Mouse (Mus musculus) midbrain, embryonic 16.5 days (tissue): ENCODE measurements around the gene Jup. TPM values are rescaled to one million over a fixed set of nuclear protein-coding genes. Genes with fewer than 3 reads are reported as not detected.

Source experiments
- ATAC-seq: fragments of 200-750 bp; cut with Nextera tagmentation; 2 replicates; pipeline ENCODE4 v1.8.0; 2017; ENCODE audit warnings: moderate TSS enrichment
- H3K27ac ChIP-seq: fragments of 300-500 bp; sonication (generic); 2 replicates; pipeline ENCODE4 v1.5.1; 2014; ENCODE audit warnings: mild to moderate bottlenecking, low read length, mixed read lengths
- H3K27me3 ChIP-seq: fragments of 300-500 bp; sonication (generic); 2 replicates; pipeline ENCODE4 v1.6.1; 2014; ENCODE audit warnings: low read depth, low read length, mixed read lengths; ENCODE audit not compliant: control insufficient read depth, insufficient read depth
- H3K36me3 ChIP-seq: fragments of 300-500 bp; sonication (generic); 2 replicates; pipeline ENCODE4 v1.6.1; 2014; ENCODE audit warnings: mild to moderate bottlenecking, low read length, moderate library complexity, mixed read lengths; ENCODE audit not compliant: control insufficient read depth, insufficient read depth
- H3K4me1 ChIP-seq: fragments of 300-500 bp; sonication (generic); 2 replicates; pipeline ENCODE4 v1.6.1; 2014; ENCODE audit warnings: mild to moderate bottlenecking, low read length, mixed read lengths; ENCODE audit not compliant: control insufficient read depth, insufficient read depth
- H3K4me2 ChIP-seq: fragments of 300-500 bp; sonication (generic); 2 replicates; pipeline ENCODE4 v1.6.1; 2014; ENCODE audit warnings: mild to moderate bottlenecking, low read length, mixed read lengths
- H3K4me3 ChIP-seq: fragments of 300-500 bp; sonication (generic); 2 replicates; pipeline ENCODE4 v1.5.1; 2014; ENCODE audit warnings: low read depth, mild to moderate bottlenecking, low read length, moderate library complexity, mixed read lengths
- H3K9ac ChIP-seq: fragments of 300-500 bp; sonication (generic); 2 replicates; pipeline ENCODE4 v1.6.1; 2014; ENCODE audit warnings: low read depth, low read length, mixed read lengths
- H3K9me3 ChIP-seq: fragments of 300-500 bp; sonication (generic); replicated peaks from 2 replicates; pipeline ENCODE4 v1.6.1; 2014; ENCODE audit warnings: mild to moderate bottlenecking, low read length, mixed read lengths; ENCODE audit not compliant: control insufficient read depth, poor library complexity, severe bottlenecking
- WGBS: fragments of 180-500 bp; shearing (Covaris S2); extraction: QIAGEN DNeasy Blood & Tissue Kit; methylation state at CpG from one replicate; pipeline ENCODE4 v1.1.7; 2014; 5-methylcytosine and 5-hydroxymethylcytosine counted together
- polyA plus RNA-seq: library from polyadenylated mRNA; unstranded; fragments of >200 nt; fragmentation: Nextera tagmentation; extraction: Ambion mirVana; gene quantifications from 2 replicates; pipeline ENCODE4 v1.2.1, GENCODE M21; 2015

Gene Jup
- polyA plus RNA-seq, 1 experiment from 2014 or later, result 99.7 TPM

- Histone ChIP-seq H3K9ac (no peak overlapping the region), H3K9me3 (no peaks in the 10 kb centered on the region), H3K4me1 (peaks cover 7% of the 10 kb centered on the region; the same call in 1 of the 2 replicates), H3K4me3 (no peak overlapping the region), H3K4me2 (no peak overlapping the region), H3K36me3 (no peaks in the 10 kb centered on the region), H3K27ac (no peak overlapping the region), H3K27me3 (0 out of 2 replicates have a peak, but pooled peaks cover 5% of the 10 kb centered on the region)
- 83% methylated on average over 6 of the region's 6 CpGs for WGBS
- no peak for ATAC-seq
Measured at GRCm38 (mm10) chr11:100360175-100360574, 37.4 kb downstream of the Jup start.

GRCm38 (mm10) chr11:100357408-100357807 is 40.2 kb downstream of the Jup start:
- Histone ChIP-seq H3K9ac (no peak overlapping the region), H3K4me3 (no peak overlapping the region), H3K4me2 (peak overlapping the region; percentile 87; the same call in 1 of the 2 replicates), H3K27ac (no peak overlapping the region), H3K36me3 (no peaks in the 10 kb centered on the region; the same call in 1 of the 2 replicates), H3K4me1 (peaks cover 21% of the 10 kb centered on the region), H3K9me3 (no peaks in the 10 kb centered on the region), H3K27me3 (0 out of 2 replicates have a peak, but pooled peaks cover 5% of the 10 kb centered on the region)
- ATAC-seq, result no peak
- WGBS, result 52% methylated on average over 5 of the region's 5 CpGs

DNA sequence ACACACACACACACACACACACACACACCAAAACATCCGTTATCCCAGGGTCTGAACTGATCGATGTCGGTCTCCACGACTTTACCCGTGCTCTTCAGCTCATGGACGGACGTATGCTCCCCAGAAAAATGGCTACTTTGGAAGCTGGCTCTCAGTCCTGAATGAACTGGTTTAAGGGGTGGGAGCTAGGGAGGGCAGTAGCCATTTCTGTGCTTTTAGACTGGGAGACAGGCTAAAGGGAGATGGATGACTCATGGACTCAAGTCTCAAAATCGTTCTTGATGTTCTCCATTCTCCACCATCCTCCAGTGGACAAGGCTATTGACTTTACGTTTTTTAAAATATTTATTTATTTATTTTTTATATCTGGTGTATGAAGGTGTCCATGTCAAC is 40.7 kb downstream of the Jup start:
- no peaks in the 10 kb centered on the region for H3K9me3 ChIP-seq
- 0 out of 2 replicates have a peak, but pooled peaks cover 5% of the 10 kb centered on the region for H3K27me3 ChIP-seq
- peak overlapping the region; percentile 82 for H3K9ac ChIP-seq
- H3K4me1 ChIP-seq, result peaks cover 24% of the 10 kb centered on the region
- H3K4me2 ChIP-seq, result peak overlapping the region; percentile 87
- peak overlapping the region; percentile 85 for H3K4me3 ChIP-seq
- no peak for ATAC-seq
- 14% methylated on average over 9 of the region's 9 CpGs for WGBS
- peak overlapping the region; percentile 91 for H3K27ac ChIP-seq
- H3K36me3 ChIP-seq, result no peaks in the 10 kb centered on the region; the same call in 1 of the 2 replicates

- peak within 1 kb of the TSS; percentile 91 for H3K27ac ChIP-seq
- peak; percentile 76 for ATAC-seq
- 0 out of 2 replicates have a peak, but pooled peaks cover 5% of the 10 kb centered on the region for H3K27me3 ChIP-seq
- H3K9me3 ChIP-seq, result no peaks in the 10 kb centered on the region
- no peaks in the 10 kb centered on the region; the same call in 1 of the 2 replicates for H3K36me3 ChIP-seq
- H3K4me1 ChIP-seq, result peaks cover 25% of the 10 kb centered on the region
- WGBS, result under 1% methylated on average over 49 of the region's 49 CpGs
- peak within 1 kb of the TSS; percentile 82 for H3K9ac ChIP-seq
- peak within 1 kb of the TSS; percentile 87 for H3K4me2 ChIP-seq
- H3K4me3 ChIP-seq, result peak within 1 kb of the TSS; percentile 85
Measured at GRCm38 (mm10) chr11:100355972-100356818, 41.4 kb downstream of the Jup start, which contains the start of gene Hap1. Gene Hap1 (minus strand): TSS chr11:100356128.

DNA sequence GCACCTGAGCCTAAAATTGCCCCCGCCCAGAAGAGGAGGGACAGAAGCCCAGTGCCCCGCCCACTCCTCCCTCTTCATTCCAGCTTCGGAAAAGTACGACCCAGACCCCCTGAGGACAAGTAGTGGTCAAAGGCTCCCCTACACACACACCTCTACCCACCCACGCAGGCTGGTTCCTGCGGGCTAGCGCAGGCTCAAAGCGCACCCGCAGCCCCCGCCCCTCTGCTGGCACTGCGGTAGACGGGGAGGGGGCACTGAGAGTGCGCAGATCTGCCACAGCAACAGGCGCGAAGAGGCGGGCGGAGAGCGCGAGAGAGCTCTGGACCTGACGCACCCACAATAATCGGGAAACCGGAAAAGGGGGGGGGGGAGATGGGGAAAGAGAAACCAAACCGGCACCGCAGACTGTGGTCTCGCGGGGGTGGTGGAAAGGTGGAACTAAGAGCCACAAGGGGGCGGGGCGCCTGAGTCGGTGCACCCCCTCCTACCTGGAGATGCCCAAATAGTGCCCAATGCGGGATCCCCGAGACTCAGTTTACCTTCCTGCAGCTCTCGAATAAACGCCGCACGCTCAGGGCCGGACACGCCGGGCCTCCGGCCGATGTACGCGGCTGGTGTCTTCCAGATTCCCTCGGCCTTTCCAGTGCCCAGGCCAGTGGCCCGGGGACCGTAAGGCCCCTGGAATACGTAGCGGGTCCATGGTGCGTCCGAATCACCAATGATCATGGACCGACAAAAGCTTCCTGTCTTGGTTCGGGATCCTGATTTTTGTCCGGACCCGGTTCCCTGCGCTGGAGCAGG is 42.2 kb downstream of the Jup start:
- Histone ChIP-seq H3K27me3 (0 out of 2 replicates have a peak, but pooled peaks cover 5% of the 10 kb centered on the region), H3K4me3 (peak overlapping the region; percentile 85), H3K9me3 (no peaks in the 10 kb centered on the region), H3K4me2 (peak overlapping the region; percentile 87), H3K36me3 (no peaks in the 10 kb centered on the region; the same call in 1 of the 2 replicates), H3K27ac (peak overlapping the region; percentile 91), H3K9ac (peak overlapping the region; percentile 82), H3K4me1 (peaks cover 25% of the 10 kb centered on the region)
- WGBS, result under 1% methylated on average over 47 of the region's 54 CpGs
- ATAC-seq, result peak; percentile 46

DNA sequence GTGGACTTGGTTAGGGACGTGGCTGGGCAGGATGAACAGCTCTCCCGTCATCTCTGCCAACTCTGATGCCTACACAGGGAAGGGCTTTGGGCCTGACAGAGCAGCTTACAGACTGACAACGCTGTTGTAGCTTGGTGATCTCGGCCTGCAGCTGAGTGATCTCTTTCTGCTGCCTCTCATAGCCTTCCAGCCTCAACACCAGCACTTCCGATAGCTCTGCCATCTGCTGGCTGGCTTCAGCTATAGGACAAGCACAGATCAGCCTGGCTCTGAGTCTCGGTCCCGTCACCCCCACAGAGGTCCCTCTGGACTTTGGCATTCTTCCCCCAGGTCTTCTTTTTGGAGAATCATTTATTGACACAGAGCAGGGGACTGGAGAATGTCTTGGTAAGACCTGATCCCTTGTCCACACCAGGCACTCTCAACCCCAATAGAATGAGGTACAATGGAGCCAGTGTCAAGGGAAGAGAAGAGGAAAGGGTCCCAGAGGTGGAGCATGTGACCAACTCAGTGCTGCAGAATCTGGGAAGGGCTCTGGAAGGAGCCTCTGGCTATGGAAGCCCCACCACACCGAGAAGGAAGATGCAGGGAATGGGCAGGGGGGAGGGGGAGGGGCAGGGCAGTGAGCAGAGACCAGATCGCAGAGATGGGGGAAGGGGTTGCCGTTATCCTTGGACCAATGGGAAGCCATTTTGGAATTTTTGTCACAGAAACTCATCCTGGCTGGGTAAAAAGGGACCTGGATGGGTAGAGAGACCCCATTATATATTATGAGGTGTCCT is 45.3 kb downstream of the Jup start:
- H3K36me3 ChIP-seq, result peaks cover 2% of the 10 kb centered on the region; the same call in 1 of the 2 replicates
- no peak overlapping the region for H3K4me3 ChIP-seq
- H3K9ac ChIP-seq, result peak overlapping the region; percentile 28; the same call in 1 of the 2 replicates
- H3K27ac ChIP-seq, result peak overlapping the region; percentile 47; the same call in 1 of the 2 replicates
- 27% methylated on average over 10 of the region's 10 CpGs for WGBS
- no peak overlapping the region for H3K4me2 ChIP-seq
- H3K27me3 ChIP-seq, result no peaks in the 10 kb centered on the region
- peaks cover 29% of the 10 kb centered on the region for H3K4me1 ChIP-seq
- H3K9me3 ChIP-seq, result no peaks in the 10 kb centered on the region
- peak; percentile 21; the same call in 1 of the 2 replicates for ATAC-seq

- Histone ChIP-seq H3K27me3 (no peaks in the 10 kb centered on the region), H3K4me2 (no peak overlapping the region), H3K9ac (no peak overlapping the region), H3K4me3 (no peak overlapping the region), H3K27ac (no peak overlapping the region), H3K9me3 (no peaks in the 10 kb centered on the region), H3K4me1 (0 out of 2 replicates have a peak, but pooled peaks cover 5% of the 10 kb centered on the region), H3K36me3 (0 out of 2 replicates have a peak, but pooled peaks cover 2% of the 10 kb centered on the region)
- 95% methylated on average over 10 of the region's 10 CpGs for WGBS
- ATAC-seq, result no peak
Measured at GRCm38 (mm10) chr11:100344269-100344668, 53.3 kb downstream of the Jup start.

DNA sequence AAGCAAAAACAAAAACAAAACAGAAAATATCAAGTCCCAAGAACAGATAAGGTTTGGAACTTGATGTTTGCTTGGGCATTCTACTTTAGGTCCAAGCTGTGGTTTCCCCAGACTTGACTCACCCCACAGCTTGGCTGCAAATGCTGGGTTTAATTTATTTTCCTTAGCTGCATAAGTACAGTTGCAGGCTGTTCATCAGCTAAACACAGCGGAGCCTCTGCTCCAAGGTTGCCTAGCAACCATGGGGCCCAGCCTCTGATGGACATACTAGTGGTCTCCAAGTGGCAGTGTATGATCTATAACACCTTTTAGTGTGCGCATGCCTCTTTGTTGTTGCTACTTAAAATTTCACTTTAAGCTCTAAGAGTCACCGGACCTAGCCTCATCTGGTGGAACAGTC is 61.8 kb downstream of the Jup start:
- Histone ChIP-seq H3K9ac (no peak overlapping the region), H3K36me3 (no peaks in the 10 kb centered on the region), H3K27ac (peak overlapping the region; percentile 94), H3K4me3 (no peak overlapping the region), H3K9me3 (no peaks in the 10 kb centered on the region), H3K27me3 (no peaks in the 10 kb centered on the region), H3K4me1 (peaks cover 33% of the 10 kb centered on the region), H3K4me2 (no peak overlapping the region)
- no peak for ATAC-seq
- 34% methylated on average over 3 of the region's 3 CpGs for WGBS
